ENCODE assay signal across 13 mouse cellular contexts in genomic region chr11:59961338-59961875, GRCm38 (mm10). TPM values are rescaled to one million over a fixed set of nuclear protein-coding genes. Genes with fewer than 3 reads are reported as not detected.
A peak's percentile ranks its signal among the peaks of the same experiment; 100 is the strongest.
DNase-seq lines count a peak whose midpoint lies in the region; ATAC-seq lines count a peak whose summit lies in the region.
"Had no signal": no experiment of that assay in that cellular context is flagged by ENCODE, and none has a peak within 500 bp of the region (broad histone marks: within the 10 kb centered on the region; RNA-seq: fewer than 3 reads in every experiment).

No protein-coding gene starts in this region.

- H3K36me3 ChIP-seq in embryonic facial prominence, embryonic 13.5 days, result peaks cover 31% of the 10 kb centered on the region
- peaks cover 42% of the 10 kb centered on the region for H3K36me3 ChIP-seq in limb, embryonic 10.5 days
- H3K36me3 ChIP-seq in midbrain, embryonic 10.5 days, result peaks cover 35% of the 10 kb centered on the region

- H3K27me3 ChIP-seq in embryonic facial prominence, embryonic 13.5 days, result peaks cover 49% of the 10 kb centered on the region
- H3K27me3 ChIP-seq in limb, embryonic 10.5 days (ENCODE audit: low read depth, poor library complexity, severe bottlenecking), result peaks cover 41% of the 10 kb centered on the region
- peaks cover 42% of the 10 kb centered on the region for H3K27me3 ChIP-seq in midbrain, embryonic 10.5 days (ENCODE audit: low read depth, poor library complexity, severe bottlenecking)

- no peaks in the 10 kb centered on the region for H3K9me3 ChIP-seq in embryonic facial prominence, embryonic 13.5 days
- no peaks in the 10 kb centered on the region for H3K9me3 ChIP-seq in limb, embryonic 10.5 days (replicated peaks)
- H3K9me3 ChIP-seq in midbrain, embryonic 10.5 days (replicated peaks), result no peaks in the 10 kb centered on the region
- H3K9me3 ChIP-seq: stomach, embryonic 15.5 days had no signal

- H3K4me1 ChIP-seq in embryonic facial prominence, embryonic 13.5 days, result peaks cover 63% of the 10 kb centered on the region
- peaks cover 49% of the 10 kb centered on the region for H3K4me1 ChIP-seq in limb, embryonic 10.5 days
- H3K4me1 ChIP-seq in midbrain, embryonic 10.5 days, result peaks cover 36% of the 10 kb centered on the region

- WGBS in embryonic facial prominence, embryonic 13.5 days, result 60% methylated on average over 9 of the region's 9 CpGs
- 90% methylated on average over 9 of the region's 9 CpGs for WGBS in limb, embryonic 10.5 days
- WGBS in midbrain, embryonic 10.5 days, result 90% methylated on average over 9 of the region's 9 CpGs

- H3K4me2 ChIP-seq in embryonic facial prominence, embryonic 13.5 days, result peak overlapping the region; percentile 11; the same call in 1 of the 2 replicates
- H3K4me2 ChIP-seq: stomach, embryonic 15.5 days had no signal

- H3K4me3 ChIP-seq in embryonic facial prominence, embryonic 13.5 days, result no peak overlapping the region
- no peak overlapping the region for H3K4me3 ChIP-seq in limb, embryonic 10.5 days
- no peak overlapping the region for H3K4me3 ChIP-seq in midbrain, embryonic 10.5 days
- H3K4me3 ChIP-seq: stomach, embryonic 15.5 days had no signal

- intact Hi-C loops in heart, postnatal 25 days (cut with DNase I), result no loop called here

- peak overlapping the region; percentile 81 for H3K27ac ChIP-seq in embryonic facial prominence, embryonic 13.5 days
- 0 out of 2 replicates have a peak overlapping the region, but pooled peaks have one; percentile 50 for H3K27ac ChIP-seq in limb, embryonic 10.5 days
- no peak overlapping the region for H3K27ac ChIP-seq in midbrain, embryonic 10.5 days (replicated peaks)
- H3K27ac ChIP-seq: stomach, embryonic 15.5 days had no signal

- ATAC-seq in embryonic facial prominence, embryonic 13.5 days (ENCODE audit: insufficient number of reproducible peaks, insufficient read depth, low FRiP score, low TSS enrichment, low read depth), result no peak
- ATAC-seq: CD4-positive, CD25-positive, alpha-beta regulatory T cell, adult 4 months; forebrain, postnatal 0 days had no signal

- DNase-seq in heart, adult 18-20 months, result peak; percentile 37 to 48
- no peak for DNase-seq in heart, postnatal 25 days (ENCODE audit: low spot score)
- DNase-seq in lung, adult 18-20 months, result peak; percentile 68 to 82
- no peak for DNase-seq in lung, postnatal 4 days
- no peak for DNase-seq in limb, embryonic 10.5 days (ENCODE audit: low spot score)
- no peak for DNase-seq in midbrain, embryonic 10.5 days (ENCODE audit: low spot score)
- DNase-seq: cerebellum, adult 11 months; forebrain, postnatal 0 days; liver; right cerebral cortex, postnatal 4 days had no signal

- H3K9ac ChIP-seq in embryonic facial prominence, embryonic 13.5 days, result peak overlapping the region; percentile 37
- H3K9ac ChIP-seq: forebrain, postnatal 0 days; stomach, embryonic 15.5 days had no signal

RNA-seq across cellular contexts. Expression of gene Rasd1, which starts 3.3 kb away (rescaled TPM):
- 10 to 100 TPM in 1 of 2 experiments, 1 to 10 TPM in 1; 4.5 to 10.9 TPM for total RNA-seq in heart, adult 18-20 months (2021)
- total RNA-seq in heart, postnatal 25 days (2021), result 1 to 10 TPM; 6.4 to 6.5 TPM
- 2.8 and 3.2 TPM in 2 replicates for polyA plus RNA-seq in embryonic facial prominence, embryonic 13.5 days (2015; fragmentation: Nextera tagmentation; extraction: Ambion mirVana)
- polyA plus RNA-seq in limb, embryonic 10.5 days (2016; fragmentation: Nextera tagmentation; extraction: Ambion mirVana), result 1.0 and 1.1 TPM in 2 replicates
- 1.7 TPM in 2 replicates for polyA plus RNA-seq in midbrain, embryonic 10.5 days (2016; fragmentation: Nextera tagmentation; extraction: Ambion mirVana)

RNA-seq across cellular contexts. Expression of gene Med9, which starts 13.4 kb away (rescaled TPM):
- total RNA-seq in heart, adult 18-20 months (2021), result 10 to 100 TPM; 26.8 to 27.0 TPM
- 10 to 100 TPM; 23.5 to 24.7 TPM for total RNA-seq in heart, postnatal 25 days (2021)
- 35.9 and 40.0 TPM in 2 replicates for polyA plus RNA-seq in embryonic facial prominence, embryonic 13.5 days (2015; fragmentation: Nextera tagmentation; extraction: Ambion mirVana)
- 50.1 and 55.7 TPM in 2 replicates for polyA plus RNA-seq in limb, embryonic 10.5 days (2016; fragmentation: Nextera tagmentation; extraction: Ambion mirVana)
- polyA plus RNA-seq in midbrain, embryonic 10.5 days (2016; fragmentation: Nextera tagmentation; extraction: Ambion mirVana), result 51.2 and 55.9 TPM in 2 replicates

Comparison
In these comparisons a context has a peak if more than half of its experiments do, and no peak if none do; other contexts are left out.
1. DNase-seq: peak in heart, adult 18-20 months (2 of 2) and lung, adult 18-20 months (2 of 2); none in heart, postnatal 25 days (single experiment), lung, postnatal 4 days (0 of 2), limb, embryonic 10.5 days (single experiment) and midbrain, embryonic 10.5 days (single experiment).